Mouse (Mus musculus) ovary, adult 18-20 months (tissue): Measurements from ENCODE around the gene Ece2.
A peak's percentile ranks its signal among the peaks of the same experiment; 100 is the strongest.
"Not testable (repeated sequence)": the region's sequence is repeated elsewhere in the genome, so short reads cannot be mapped to it uniquely, and the experiment has no call there.

Experiments
- DNase-seq: peaks from one replicate; pipeline ENCODE4 v3.0.0; 2022; ENCODE audit warnings: low spot score, mixed read lengths

Ece2 gene

GRCm38 (mm10) chr16:20621991-20622685 lies 7.5 kb upstream of the Ece2 start:
- peak; percentile 66 for DNase-seq

- DNase-seq: no peak
These were observed 6.4 kb upstream of the Ece2 start for GRCm38 (mm10) chr16:20623211-20623610.

- no peak for DNase-seq
These were observed 697 bp upstream of the Ece2 start for GRCm38 (mm10) chr16:20628871-20629391.

DNA sequence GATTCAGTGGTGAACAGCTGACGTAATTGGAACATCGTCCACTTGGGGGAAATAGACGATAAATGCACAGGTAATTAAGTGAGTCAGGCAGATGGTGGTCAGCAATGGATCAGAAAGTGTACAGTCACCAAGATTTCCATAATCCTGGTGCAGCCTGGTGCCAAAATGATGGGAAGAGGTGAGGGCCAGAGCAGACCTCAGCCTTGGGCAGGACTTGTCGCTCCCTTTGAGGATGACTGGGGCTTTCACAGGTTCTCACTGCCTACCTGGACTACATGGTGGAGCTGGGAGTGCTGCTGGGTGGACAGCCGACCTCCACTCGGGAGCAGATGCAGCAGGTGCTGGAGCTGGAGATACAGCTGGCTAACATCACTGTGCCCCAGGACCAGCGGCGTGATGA lies 7.8 kb downstream of the Ece2 start:
- no peak for DNase-seq

GRCm38 (mm10) chr16:20638367-20638766 lies 8.7 kb downstream of the Ece2 start:
- DNase-seq: no peak

GRCm38 (mm10) chr16:20642161-20642560 lies 12.5 kb downstream of the Ece2 start:
- peak; percentile 36 for DNase-seq

DNA sequence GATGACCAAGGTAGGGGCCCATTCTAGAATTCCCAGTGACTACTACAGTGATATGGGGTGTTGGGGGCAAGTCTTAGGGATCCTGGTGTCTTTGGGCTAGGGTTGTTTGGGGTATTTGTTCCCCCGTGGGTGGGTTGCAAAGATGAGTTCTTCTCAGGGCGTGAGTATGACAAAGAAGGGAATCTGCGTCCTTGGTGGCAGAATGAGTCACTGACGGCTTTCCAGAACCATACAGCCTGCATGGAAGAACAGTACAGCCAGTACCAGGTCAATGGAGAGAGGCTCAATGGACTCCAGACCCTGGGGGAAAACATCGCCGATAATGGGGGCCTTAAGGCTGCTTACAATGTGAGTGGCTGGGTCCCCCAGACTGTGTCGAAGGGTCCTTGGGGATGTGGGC lies 14.3 kb downstream of the Ece2 start:
- no peak for DNase-seq

GRCm38 (mm10) chr16:20651076-20651946 lies 21.7 kb downstream of the Ece2 start, which contains the start of gene Psmd2:
Gene Psmd2 (plus strand): TSS chr16:20651652.
- DNase-seq: peak; percentile 92

- DNase-seq: no peak
These were observed 22.3 kb downstream of the Ece2 start for GRCm38 (mm10) chr16:20651947-20652310.

DNA sequence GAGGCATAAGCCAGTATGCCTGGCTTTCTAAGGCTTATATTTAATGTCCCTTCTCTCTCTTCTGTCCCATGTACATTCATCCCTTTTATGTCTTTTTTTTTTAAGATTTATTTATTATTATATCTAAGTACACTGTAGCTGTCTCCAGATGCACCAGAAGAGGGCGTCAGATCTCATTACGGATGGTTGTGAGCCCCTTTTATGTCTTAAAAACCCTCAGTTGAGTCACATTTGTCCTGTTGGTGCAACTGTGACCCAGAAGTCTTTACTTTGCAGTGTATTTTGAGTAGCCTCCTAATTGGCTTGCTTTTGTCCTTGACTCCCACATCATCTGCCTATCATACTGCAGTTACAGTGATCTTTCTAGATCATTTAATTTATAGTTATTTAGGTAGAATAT lies 23.7 kb downstream of the Ece2 start:
- DNase-seq: no peak

DNA sequence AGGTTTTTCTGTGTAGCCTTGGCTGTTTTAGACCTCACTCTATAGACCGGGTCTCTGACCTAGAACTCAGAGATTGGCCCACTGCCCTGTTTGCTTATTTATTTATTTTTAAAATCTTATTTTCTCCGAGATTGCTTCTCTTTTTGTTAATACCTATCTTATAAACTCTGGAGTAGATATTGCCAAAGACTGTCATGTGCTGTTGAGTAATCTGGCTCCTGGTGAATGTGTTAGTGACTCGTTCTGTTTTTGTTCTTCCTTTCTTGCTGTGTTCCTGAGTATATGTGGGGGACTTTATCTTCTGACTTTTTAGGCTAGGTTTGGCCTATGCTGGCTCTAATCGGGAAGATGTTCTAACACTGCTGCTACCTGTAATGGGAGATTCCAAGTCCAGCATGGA lies 28.0 kb downstream of the Ece2 start:
- no peak for DNase-seq

GRCm38 (mm10) chr16:20668013-20668412 lies 38.4 kb downstream of the Ece2 start, which contains the start of gene Eif4g1:
Gene Eif4g1 (plus strand): TSS chr16:20668313.
- not testable (repeated sequence) for DNase-seq

DNA sequence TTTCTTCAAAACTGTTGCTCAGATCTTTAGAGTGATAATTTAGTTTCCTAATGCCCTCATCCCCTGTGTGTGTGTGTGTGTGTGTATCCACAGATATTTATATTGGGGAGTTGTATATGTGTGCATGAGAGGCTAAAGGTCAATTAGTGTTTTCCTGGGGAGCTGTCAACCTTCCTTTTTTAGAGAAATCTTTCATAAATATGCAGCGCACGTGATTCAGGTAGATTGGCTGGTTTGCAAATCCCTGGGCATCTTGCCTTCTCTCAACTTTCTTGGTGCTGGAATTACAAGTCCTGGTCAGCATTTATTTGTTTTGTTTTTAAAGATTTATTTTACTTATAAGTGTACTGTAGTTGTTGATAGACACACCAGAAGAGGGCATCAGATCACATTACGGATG lies 40.7 kb downstream of the Ece2 start:
- no peak for DNase-seq

DNA sequence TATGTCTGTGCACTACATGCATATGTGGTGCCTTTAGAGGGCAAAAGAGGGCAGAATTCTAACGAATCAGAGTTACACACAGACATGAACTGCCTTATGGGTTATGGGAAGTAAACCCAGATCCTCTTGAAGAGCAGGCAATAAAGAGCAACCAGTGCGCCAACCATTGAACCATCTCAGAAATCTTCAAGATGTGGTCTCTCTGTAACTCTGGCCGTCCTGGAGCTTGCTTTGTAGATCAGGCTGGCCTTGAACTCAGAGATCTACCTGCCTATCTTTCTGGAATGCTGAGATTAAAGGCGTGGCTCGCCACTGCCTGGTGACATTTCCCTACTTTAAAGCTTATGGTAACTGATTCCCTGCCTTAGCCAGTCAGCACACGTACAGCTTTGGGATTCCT lies 42.3 kb downstream of the Ece2 start:
- DNase-seq: no peak

DNA sequence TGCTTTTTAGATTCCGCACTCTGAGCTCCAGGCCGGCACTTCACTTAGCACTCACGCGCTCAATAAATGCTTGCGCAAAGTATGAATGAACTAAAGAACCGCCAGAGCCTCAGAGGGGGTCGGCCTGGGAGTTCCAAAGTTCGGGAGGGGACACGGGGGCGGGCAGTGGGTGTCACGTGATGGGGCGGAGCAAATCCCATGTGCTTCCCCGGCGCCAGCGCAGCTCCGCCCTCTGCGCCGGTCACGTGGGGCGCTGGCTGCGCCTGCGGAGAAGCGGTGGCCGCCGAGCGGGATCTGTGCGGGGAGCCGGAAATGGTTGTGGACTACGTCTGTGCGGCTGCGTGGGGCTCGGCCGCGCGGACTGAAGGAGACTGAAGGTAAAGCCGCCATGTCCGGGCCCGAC lies 42.9 kb downstream of the Ece2 start:
- peak; percentile 95 for DNase-seq

GRCm38 (mm10) chr16:20672965-20673705 lies 43.5 kb downstream of the Ece2 start:
- DNase-seq: peak; percentile 36

DNA sequence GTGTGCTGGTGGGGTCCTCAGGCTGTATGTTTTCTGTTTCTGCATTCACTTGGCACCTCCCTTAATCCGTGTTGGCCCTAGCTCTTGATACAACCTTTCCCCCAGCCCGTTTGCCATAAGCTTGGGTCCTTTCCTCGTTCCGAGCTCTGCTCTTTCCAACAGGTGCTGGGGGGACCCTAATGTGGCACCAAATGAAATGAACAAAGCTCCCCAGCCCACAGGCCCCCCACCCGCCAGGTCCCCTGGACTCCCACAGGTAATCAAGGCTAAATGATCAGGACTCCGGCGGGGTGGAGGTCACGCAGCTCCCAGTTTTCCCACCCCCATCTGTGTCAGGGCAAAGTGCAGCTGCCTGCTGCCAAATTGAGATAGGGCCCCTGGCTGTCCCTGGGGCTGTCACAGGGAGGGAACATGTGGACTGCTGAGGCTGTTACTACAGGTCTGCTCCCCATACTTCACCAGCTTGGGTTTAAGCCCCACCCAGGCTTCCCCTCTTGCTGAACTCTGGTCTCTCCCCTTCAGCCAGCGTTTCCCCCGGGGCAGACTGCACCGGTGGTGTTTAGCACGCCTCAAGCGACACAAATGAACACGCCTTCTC lies 44.2 kb downstream of the Ece2 start:
- DNase-seq: no peak

GRCm38 (mm10) chr16:20675213-20675612 lies 45.6 kb downstream of the Ece2 start:
- no peak for DNase-seq

DNA sequence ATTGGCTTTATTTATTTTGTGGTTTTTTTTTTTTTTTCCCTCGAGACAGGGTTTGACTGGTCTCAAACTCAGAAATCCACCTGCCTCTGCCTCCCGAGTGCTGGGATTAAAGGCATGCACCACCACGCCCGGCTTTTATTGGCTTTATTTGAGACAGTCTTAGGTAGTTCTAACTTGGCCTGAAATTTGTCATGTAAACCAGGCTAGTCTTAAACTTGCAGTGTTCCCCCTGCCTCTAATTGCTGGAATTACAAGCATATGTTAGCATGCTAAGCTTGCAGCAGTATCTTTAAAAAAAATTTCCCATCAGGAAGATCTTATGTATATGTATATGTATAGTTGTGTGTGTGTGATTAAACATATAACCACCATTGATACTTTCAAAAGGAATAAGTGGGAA lies 47.1 kb downstream of the Ece2 start:
- DNase-seq: no peak

DNA sequence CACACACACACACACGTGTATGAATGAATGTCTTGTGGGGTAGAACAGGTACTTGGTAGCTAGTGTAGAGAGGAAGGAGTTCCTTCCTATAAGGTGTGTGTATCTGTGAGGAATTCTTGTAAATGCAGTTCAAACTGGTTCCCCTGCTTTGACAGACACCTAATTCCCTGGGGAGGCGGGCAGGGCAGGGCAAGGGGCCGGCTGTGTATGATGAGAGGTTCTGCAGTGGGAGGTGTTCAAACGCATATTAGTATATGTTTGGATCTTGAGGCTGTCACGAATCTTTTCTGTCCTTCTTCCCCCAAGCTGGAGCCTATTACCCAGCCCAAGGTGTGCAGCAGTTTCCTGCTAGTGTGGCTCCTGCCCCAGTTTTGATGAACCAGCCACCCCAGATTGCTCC lies 47.8 kb downstream of the Ece2 start:
- DNase-seq: no peak

- peak; percentile 82 for DNase-seq
These were observed 48.5 kb downstream of the Ece2 start for GRCm38 (mm10) chr16:20677974-20678675.
